Mouse (Mus musculus): ENCODE measurements around the gene Hmcn1.

DNA sequence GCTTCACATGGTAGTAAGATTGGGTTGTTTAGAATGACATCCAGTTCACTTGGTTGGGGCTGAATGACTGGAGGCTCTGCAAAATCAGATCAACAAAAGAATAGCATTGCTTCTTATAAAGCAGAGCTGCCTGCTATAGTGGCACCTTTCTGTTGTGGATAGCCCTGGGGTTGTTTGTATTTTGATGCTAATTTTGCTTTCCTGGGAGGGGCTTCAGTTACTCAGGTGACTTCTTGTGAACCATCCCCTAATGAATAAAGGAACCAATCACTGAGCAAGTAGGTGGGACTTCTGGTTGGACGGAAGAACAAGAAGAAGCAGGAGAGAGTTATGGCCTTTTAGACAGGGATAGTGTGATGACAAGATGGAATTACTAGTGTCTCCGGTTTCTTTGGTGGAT lies 370.0 kb downstream of the Hmcn1 start:
- TF ChIP-seq CTCF (IDR thresholded peaks at IDR 0.05; ENCODE audit: borderline replicate concordance, insufficient read depth, low read depth, low read length) (no peak), POLR2A (IDR thresholded peaks at IDR 0.05; ENCODE audit: borderline replicate concordance, insufficient read depth, low read length) (no peak)
